17 mouse cellular contexts compared by ENCODE assay signal in genomic region chr1:74302229-74302628, GRCm38 (mm10). TPM values are rescaled to one million over a fixed set of nuclear protein-coding genes. Genes with fewer than 3 reads are reported as not detected.
A peak's percentile ranks its signal among the peaks of the same experiment; 100 is the strongest.
DNase-seq lines count a peak whose midpoint lies in the region; ATAC-seq and TF ChIP-seq lines count a peak whose summit lies in the region.
"Had no signal": no experiment of that assay in that cellular context is flagged by ENCODE, and none has a peak within 500 bp of the region (broad histone marks: within the 10 kb centered on the region; RNA-seq: fewer than 3 reads in every experiment).

No protein-coding gene starts in this region.

- H3K4me1 ChIP-seq in heart, embryonic 15.5 days (replicated peaks) = peaks cover 69% of the 10 kb centered on the region
- peaks cover 54% of the 10 kb centered on the region for H3K4me1 ChIP-seq in lung, embryonic 15.5 days
- peaks cover 53% of the 10 kb centered on the region for H3K4me1 ChIP-seq in lung, adult 2 months (ENCODE audit: control insufficient read depth, insufficient read depth, low read length)
- H3K4me1 ChIP-seq in heart, postnatal 0 days (ENCODE audit: control insufficient read depth, insufficient read depth) = peaks cover 55% of the 10 kb centered on the region

- no peaks in the 10 kb centered on the region for H3K27me3 ChIP-seq in heart, embryonic 15.5 days
- no peaks in the 10 kb centered on the region for H3K27me3 ChIP-seq in lung, embryonic 15.5 days
- H3K27me3 ChIP-seq in heart, postnatal 0 days (ENCODE audit: control insufficient read depth, insufficient read depth, low read length) = no peaks in the 10 kb centered on the region
- H3K27me3 ChIP-seq in myocyte (ENCODE audit: control insufficient read depth, insufficient read depth, insufficient read length) = no peaks in the 10 kb centered on the region
- H3K27me3 ChIP-seq: embryonic facial prominence, embryonic 12.5 days had no signal

- TF ChIP-seq EP300 in heart, postnatal 0 days (IDR thresholded peaks at IDR 0.05; ENCODE audit: low read depth) = no peak

- no peak overlapping the region for H3K4me3 ChIP-seq in heart, embryonic 15.5 days
- H3K4me3 ChIP-seq in lung, embryonic 15.5 days = no peak overlapping the region
- no peak overlapping the region for H3K4me3 ChIP-seq in lung, adult 2 months (replicated peaks; ENCODE audit: extremely low read depth, low read depth, low read length)
- H3K4me3 ChIP-seq in heart, postnatal 0 days (ENCODE audit: low read depth, low read length) = no peak overlapping the region
- H3K4me3 ChIP-seq in myocyte = peak overlapping the region; percentile 84
- H3K4me3 ChIP-seq: embryonic facial prominence, embryonic 12.5 days had no signal

- no peak overlapping the region for H3K9ac ChIP-seq in heart, embryonic 15.5 days
- no peak overlapping the region for H3K9ac ChIP-seq in lung, embryonic 15.5 days
- 0 out of 2 replicates have a peak overlapping the region, but pooled peaks have one; percentile 0 for H3K9ac ChIP-seq in heart, postnatal 0 days (replicated peaks; ENCODE audit: low read depth, low read length)
- H3K9ac ChIP-seq: embryonic facial prominence, embryonic 12.5 days had no signal

- H3K9me3 ChIP-seq in heart, embryonic 15.5 days (replicated peaks) = no peaks in the 10 kb centered on the region
- H3K9me3 ChIP-seq in lung, embryonic 15.5 days = no peaks in the 10 kb centered on the region
- no peaks in the 10 kb centered on the region for H3K9me3 ChIP-seq in heart, postnatal 0 days (replicated peaks; ENCODE audit: control insufficient read depth, low read length)
- H3K9me3 ChIP-seq: embryonic facial prominence, embryonic 12.5 days; midbrain, embryonic 10.5 days had no signal

- no peak overlapping the region for H3K27ac ChIP-seq in heart, embryonic 15.5 days
- H3K27ac ChIP-seq in lung, embryonic 15.5 days = no peak overlapping the region
- H3K27ac ChIP-seq in heart, postnatal 0 days (ENCODE audit: low read depth) = no peak overlapping the region
- H3K27ac ChIP-seq: embryonic facial prominence, embryonic 12.5 days; midbrain, embryonic 10.5 days had no signal

- 86% methylated on average over 7 of the region's 7 CpGs for WGBS in heart, embryonic 15.5 days
- 85% methylated on average over 7 of the region's 7 CpGs for WGBS in lung, embryonic 15.5 days
- WGBS in lung, adult 2 months = 54% methylated on average over 7 of the region's 7 CpGs
- 83% methylated on average over 7 of the region's 7 CpGs for WGBS in heart, postnatal 0 days

- H3K36me3 ChIP-seq in heart, embryonic 15.5 days = no peaks in the 10 kb centered on the region
- H3K36me3 ChIP-seq in lung, embryonic 15.5 days = no peaks in the 10 kb centered on the region
- 0 out of 2 replicates have a peak, but pooled peaks cover 3% of the 10 kb centered on the region for H3K36me3 ChIP-seq in heart, postnatal 0 days (replicated peaks; ENCODE audit: control insufficient read depth, insufficient read depth, low read length)
- H3K36me3 ChIP-seq in myocyte (ENCODE audit: control insufficient read depth, insufficient read depth) = no peaks in the 10 kb centered on the region
- H3K36me3 ChIP-seq: embryonic facial prominence, embryonic 12.5 days; midbrain, embryonic 10.5 days had no signal

- peak overlapping the region; percentile 75 for H3K4me2 ChIP-seq in heart, embryonic 15.5 days
- peak overlapping the region; percentile 80 for H3K4me2 ChIP-seq in lung, embryonic 15.5 days
- peak overlapping the region; percentile 67 for H3K4me2 ChIP-seq in heart, postnatal 0 days (ENCODE audit: low read depth, low read length)
- H3K4me2 ChIP-seq in myocyte (ENCODE audit: low read depth) = peak overlapping the region; percentile 97

- DNase-seq in heart, adult 8-10 months (ENCODE audit: low spot score) = no peak
- DNase-seq in lung, adult 2 months = no peak
- no peak for DNase-seq in heart, postnatal 0 days (ENCODE audit: low spot score)
- no peak for DNase-seq in retina, postnatal 1 day
- DNase-seq in cerebellum, adult 11 months = no peak
- DNase-seq: adrenal gland, postnatal 25 days; gastrocnemius, postnatal 36 days; thymus, adult 18-20 months had no signal

- H3K79me2 ChIP-seq in myocyte (ENCODE audit: control insufficient read depth, insufficient read depth) = peaks cover 61% of the 10 kb centered on the region

- ATAC-seq in heart, embryonic 15.5 days (replicated peaks; ENCODE audit: insufficient number of reproducible peaks, insufficient read depth, low FRiP score, low read depth) = no peak
- ATAC-seq in lung, embryonic 15.5 days (ENCODE audit: borderline replicate concordance, extremely low read depth, low FRiP score, low TSS enrichment) = no peak
- ATAC-seq in heart, postnatal 0 days (ENCODE audit: insufficient read depth, low read depth) = no peak
- ATAC-seq: forebrain, embryonic 16.5 days had no signal

- H3ac ChIP-seq in myocyte (ENCODE audit: control insufficient read depth, insufficient read length) = no peak overlapping the region

- no peak for TF ChIP-seq POLR2A in lung, adult 2 months (IDR thresholded peaks at IDR 0.05; ENCODE audit: borderline replicate concordance, extremely low read depth, low read depth, low read length)
- no peak for TF ChIP-seq POLR2A in myocyte (IDR thresholded peaks at IDR 0.05; ENCODE audit: insufficient read length, low read depth)

- no peak for TF ChIP-seq CTCF in lung, adult 2 months (IDR thresholded peaks at IDR 0.05; ENCODE audit: insufficient read depth, low read length)
- no peak for TF ChIP-seq CTCF in heart, postnatal 0 days (IDR thresholded peaks at IDR 0.05; ENCODE audit: low read depth)

TF ChIP-seq in myocyte, 11 proteins besides CTCF, POLR2A, EP300 and RAD21 (continues in another document):
- no peak for TF ChIP-seq MYOD1 (IDR thresholded peaks at IDR 0.05; ENCODE audit: control insufficient read depth in 1 of 3, insufficient read length in 2 of 3, low read depth in 2 of 3)
- TF ChIP-seq MAX (IDR thresholded peaks at IDR 0.05; ENCODE audit: low read depth) = no peak
- no peak for TF ChIP-seq CEBPB (IDR thresholded peaks at IDR 0.05; ENCODE audit: insufficient read depth, poor library complexity, severe bottlenecking)
- no peak for TF ChIP-seq E2F4 (IDR thresholded peaks at IDR 0.05; ENCODE audit: insufficient read depth)
- TF ChIP-seq REST (IDR thresholded peaks at IDR 0.05; ENCODE audit: insufficient read depth, insufficient read length) = no peak
- no peak for TF ChIP-seq MYOG (IDR thresholded peaks at IDR 0.05; ENCODE audit: control insufficient read depth in 1 of 3, insufficient read depth in 1 of 3, insufficient read length in 2 of 3, low read depth in 2 of 3)
- TF ChIP-seq TCF12 (IDR thresholded peaks at IDR 0.05; ENCODE audit: insufficient read depth, poor library complexity, severe bottlenecking) = no peak
- no peak for TF ChIP-seq SRF (IDR thresholded peaks at IDR 0.05; ENCODE audit: control insufficient read depth, insufficient read length, low read depth)
- TF ChIP-seq TCF3 (IDR thresholded peaks at IDR 0.05; ENCODE audit: insufficient read length, low read depth) = no peak
- TF ChIP-seq USF1 (IDR thresholded peaks at IDR 0.05; ENCODE audit: low read depth) = no peak

RNA-seq across cellular contexts. Expression of gene Tmbim1, which starts 3.2 kb away (rescaled TPM):
- 44.9 and 48.1 TPM in 2 replicates for polyA plus RNA-seq in heart, embryonic 15.5 days (2015; fragmentation: Nextera tagmentation; extraction: Ambion mirVana)
- total RNA-seq in heart, adult 8-10 months (2022) = 10 to 100 TPM; 40.4 to 45.1 (median 44.2) TPM
- 38.0 and 44.4 TPM in 2 replicates for polyA plus RNA-seq in lung, embryonic 15.5 days (2015; fragmentation: Nextera tagmentation; extraction: Ambion mirVana)
- 567 and 655 TPM in 2 replicates for polyA plus RNA-seq in lung, adult 2 months (2012; rRNA removed)
- 55.7 and 100 TPM in 2 replicates for total RNA-seq in heart, postnatal 0 days (2014; rRNA removed; ENCODE audit: low replicate concordance)
- polyA plus RNA-seq in heart, postnatal 0 days (2015; fragmentation: Nextera tagmentation; extraction: Ambion mirVana) = 41.6 and 44.9 TPM in 2 replicates
- polyA plus RNA-seq in myocyte (2012; fragmentation: generic; extraction: Trizol) = 178 TPM

RNA-seq across cellular contexts. Expression of gene Pnkd, which starts 17.5 kb away (rescaled TPM):
- polyA plus RNA-seq in heart, embryonic 15.5 days (2015; fragmentation: Nextera tagmentation; extraction: Ambion mirVana) = 276 and 288 TPM in 2 replicates
- 100 to 1,000 TPM; 125 to 142 (median 135) TPM for total RNA-seq in heart, adult 8-10 months (2022)
- 103 and 106 TPM in 2 replicates for polyA plus RNA-seq in lung, embryonic 15.5 days (2015; fragmentation: Nextera tagmentation; extraction: Ambion mirVana)
- 63.0 and 63.5 TPM in 2 replicates for polyA plus RNA-seq in lung, adult 2 months (2012; rRNA removed)
- 221 and 310 TPM in 2 replicates for total RNA-seq in heart, postnatal 0 days (2014; rRNA removed; ENCODE audit: low replicate concordance)
- polyA plus RNA-seq in heart, postnatal 0 days (2015; fragmentation: Nextera tagmentation; extraction: Ambion mirVana) = 345 and 362 TPM in 2 replicates
- 93.7 TPM for polyA plus RNA-seq in myocyte (2012; fragmentation: generic; extraction: Trizol)

RNA-seq across cellular contexts. Expression of gene Aamp, which starts 17.7 kb away (rescaled TPM):
- polyA plus RNA-seq in heart, embryonic 15.5 days (2015; fragmentation: Nextera tagmentation; extraction: Ambion mirVana) = 168 and 209 TPM in 2 replicates
- total RNA-seq in heart, adult 8-10 months (2022) = 100 to 1,000 TPM in 2 of 4 experiments, 10 to 100 TPM in 2; 95.4 to 107 (median 99.6) TPM
- 248 and 261 TPM in 2 replicates for polyA plus RNA-seq in lung, embryonic 15.5 days (2015; fragmentation: Nextera tagmentation; extraction: Ambion mirVana)
- polyA plus RNA-seq in lung, adult 2 months (2012; rRNA removed) = 141 and 172 TPM in 2 replicates
- total RNA-seq in heart, postnatal 0 days (2014; rRNA removed; ENCODE audit: low replicate concordance) = 125 and 146 TPM in 2 replicates
- 162 and 165 TPM in 2 replicates for polyA plus RNA-seq in heart, postnatal 0 days (2015; fragmentation: Nextera tagmentation; extraction: Ambion mirVana)
- polyA plus RNA-seq in myocyte (2012; fragmentation: generic; extraction: Trizol) = 199 TPM

RNA-seq across cellular contexts. Expression of gene Gpbar1, which starts 23.9 kb away (rescaled TPM):
- polyA plus RNA-seq in heart, embryonic 15.5 days (2015; fragmentation: Nextera tagmentation; extraction: Ambion mirVana) = 0.13 and 0.34 TPM in 2 replicates
- total RNA-seq in heart, adult 8-10 months (2022) = not detected
- polyA plus RNA-seq in lung, embryonic 15.5 days (2015; fragmentation: Nextera tagmentation; extraction: Ambion mirVana) = 0.19 TPM in 1 of 2 replicates, not detected in the other
- 0.18 and 0.22 TPM in 2 replicates for polyA plus RNA-seq in lung, adult 2 months (2012; rRNA removed)
- 0.27 TPM in 1 of 2 replicates, not detected in the other for total RNA-seq in heart, postnatal 0 days (2014; rRNA removed; ENCODE audit: low replicate concordance)
- polyA plus RNA-seq in heart, postnatal 0 days (2015; fragmentation: Nextera tagmentation; extraction: Ambion mirVana) = 0.22 and 0.33 TPM in 2 replicates
- polyA plus RNA-seq in myocyte (2012; fragmentation: generic; extraction: Trizol) = 0.14 TPM
- total RNA-seq: adrenal gland, postnatal 25 days; gastrocnemius, postnatal 36 days; layer of hippocampus, postnatal 10 days; liver, adult 2 months had no signal
- polyA plus RNA-seq: cerebellum, adult 2 months; embryonic facial prominence, embryonic 12.5 days had no signal

RNA-seq across cellular contexts. Expression of gene Catip, which starts 59.7 kb away (rescaled TPM):
- polyA plus RNA-seq in heart, embryonic 15.5 days (2015; fragmentation: Nextera tagmentation; extraction: Ambion mirVana) = 0.38 and 0.39 TPM in 2 replicates
- under 1 TPM; 0.17 to 0.37 (median 0.25) TPM for total RNA-seq in heart, adult 8-10 months (2022)
- 1.1 TPM in 2 replicates for polyA plus RNA-seq in lung, embryonic 15.5 days (2015; fragmentation: Nextera tagmentation; extraction: Ambion mirVana)
- 10.2 TPM in 2 replicates for polyA plus RNA-seq in lung, adult 2 months (2012; rRNA removed)
- total RNA-seq in heart, postnatal 0 days (2014; rRNA removed; ENCODE audit: low replicate concordance) = 0.12 TPM in 1 of 2 replicates, not detected in the other
- 0.51 and 0.61 TPM in 2 replicates for polyA plus RNA-seq in heart, postnatal 0 days (2015; fragmentation: Nextera tagmentation; extraction: Ambion mirVana)
- 0.10 TPM for polyA plus RNA-seq in myocyte (2012; fragmentation: generic; extraction: Trizol)
